Mouse (Mus musculus): ENCODE data around the gene Ccdc87.
"Not testable (repeated sequence)": the region's sequence is repeated elsewhere in the genome, so short reads cannot be mapped to it uniquely, and the experiment has no call there.

The Ccdc87 gene

GRCm38 (mm10) chr19:4839149-4839548, at the start of gene Ccdc87, which contains the start of gene Ccs:
Ccdc87 (plus strand) TSS chr19:4839366.
Ccs (minus strand) TSS chr19:4839332.
- peak; percentile 95 to 97 for DNase-seq (ENCODE audit: low spot score in 2 of 2)

- DNase-seq (ENCODE audit: low spot score in 2 of 2): no peak
Observed at GRCm38 (mm10) chr19:4793281-4793830, 45.8 kb upstream of the Ccdc87 start.

GRCm38 (mm10) chr19:4793831-4794422, 45.2 kb upstream of the Ccdc87 start, which contains the start of gene Rbm4:
Rbm4 (minus strand) TSS chr19:4793901.
- peak; percentile 97 to 99 for DNase-seq (ENCODE audit: low spot score in 2 of 2)

GRCm38 (mm10) chr19:4795929-4796328, 43.2 kb upstream of the Ccdc87 start:
- DNase-seq (ENCODE audit: low spot score in 2 of 2): no peak

GRCm38 (mm10) chr19:4797846-4798245, 41.3 kb upstream of the Ccdc87 start:
- no peak for DNase-seq (ENCODE audit: low spot score in 2 of 2)

DNA sequence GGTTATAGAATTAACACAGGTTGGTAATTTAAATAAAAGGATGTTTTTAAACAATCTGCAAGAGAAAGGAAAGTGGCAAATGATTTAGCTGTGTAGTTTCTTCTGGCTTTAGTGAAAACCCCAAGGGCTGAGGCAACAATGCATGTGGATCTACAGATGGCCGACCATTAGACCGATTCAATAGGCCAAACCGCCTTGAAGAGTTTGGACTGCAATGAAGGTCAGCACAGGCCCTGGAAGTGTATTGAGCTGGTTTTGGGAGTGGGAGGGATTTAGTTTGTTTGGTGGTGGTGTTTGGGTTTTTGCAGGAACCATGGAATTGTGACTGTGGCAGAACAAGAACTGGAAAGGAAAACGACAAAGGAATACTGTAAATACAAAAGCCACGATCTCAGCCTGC, 40.1 kb upstream of the Ccdc87 start:
- DNase-seq (ENCODE audit: low spot score in 2 of 2): no peak

GRCm38 (mm10) chr19:4802691-4803091, 36.5 kb upstream of the Ccdc87 start:
- DNase-seq (ENCODE audit: low spot score in 2 of 2): no peak

GRCm38 (mm10) chr19:4803283-4803682, 35.9 kb upstream of the Ccdc87 start:
- DNase-seq (ENCODE audit: low spot score in 2 of 2): no peak

- DNase-seq (ENCODE audit: low spot score in 2 of 2): no peak
Observed at GRCm38 (mm10) chr19:4810309-4810708, 28.9 kb upstream of the Ccdc87 start.

- DNase-seq (ENCODE audit: low spot score in 2 of 2): no peak
Observed at GRCm38 (mm10) chr19:4810746-4811062, 28.5 kb upstream of the Ccdc87 start.

- DNase-seq (ENCODE audit: low spot score in 2 of 2): peak; percentile 98 to 99
Observed at GRCm38 (mm10) chr19:4811063-4811908, 27.9 kb upstream of the Ccdc87 start, which contains the start of the genes Gm21992 and Rbm14. Gm21992 (minus strand) TSS chr19:4811612. Rbm14 (minus strand) TSS chr19:4811634.

GRCm38 (mm10) chr19:4811909-4812242, 27.3 kb upstream of the Ccdc87 start:
- DNase-seq (ENCODE audit: low spot score in 2 of 2): no peak

GRCm38 (mm10) chr19:4812334-4812949, 26.7 kb upstream of the Ccdc87 start:
- DNase-seq (ENCODE audit: low spot score in 2 of 2): not testable (repeated sequence)

DNA sequence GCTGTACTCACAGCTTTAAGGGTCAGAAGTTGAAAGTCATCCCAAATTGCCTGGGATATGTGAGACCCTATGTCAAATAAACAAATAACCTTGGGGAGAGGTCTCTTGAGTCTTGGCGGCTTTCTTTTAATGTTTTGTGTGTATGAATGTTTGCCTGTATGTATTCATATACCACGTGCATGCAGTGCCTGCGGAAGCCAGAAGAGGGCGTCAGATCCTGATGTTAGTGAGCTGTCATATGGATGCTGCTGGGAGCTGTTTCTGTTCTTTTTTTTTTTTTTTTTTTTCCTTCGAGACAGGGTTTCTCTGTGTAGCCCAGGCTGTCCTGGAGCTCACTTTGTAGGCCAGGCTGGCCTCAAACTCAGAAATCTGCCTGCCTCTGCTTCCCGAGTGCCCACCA, 26.2 kb upstream of the Ccdc87 start:
- no peak for DNase-seq (ENCODE audit: low spot score in 2 of 2)

DNA sequence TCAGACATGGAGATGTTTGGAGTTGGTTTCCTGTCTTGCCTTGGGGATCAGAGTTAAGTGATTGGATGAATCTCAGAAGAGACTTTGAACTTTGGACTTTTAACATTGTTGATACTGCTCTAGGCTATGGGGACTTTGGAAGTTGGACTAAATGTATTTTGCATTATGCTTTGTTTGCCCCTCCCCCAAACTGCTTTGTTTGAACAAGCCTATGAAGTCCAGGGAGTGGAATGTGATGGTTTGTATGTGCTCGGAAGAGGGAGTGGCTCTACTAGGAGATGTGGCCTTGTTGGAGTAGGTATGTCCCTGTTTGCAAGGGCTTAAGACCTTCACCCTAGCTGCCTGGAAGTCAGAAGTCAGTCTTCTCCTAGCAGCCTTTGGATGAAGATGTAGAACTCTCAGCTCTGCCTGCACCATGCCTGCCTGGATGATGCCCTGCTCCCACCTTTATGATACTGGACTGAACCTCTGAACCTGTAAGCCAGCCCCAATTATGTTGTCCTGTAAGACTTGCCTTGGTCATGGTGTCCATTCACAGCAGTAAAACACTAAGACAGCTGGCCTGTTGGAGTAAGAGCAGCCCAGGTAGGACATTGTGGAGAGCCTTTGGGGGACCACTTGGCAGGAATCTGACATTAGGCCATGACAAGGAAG, 21.9 kb upstream of the Ccdc87 start:
- no peak for DNase-seq (ENCODE audit: low spot score in 2 of 2)

DNA sequence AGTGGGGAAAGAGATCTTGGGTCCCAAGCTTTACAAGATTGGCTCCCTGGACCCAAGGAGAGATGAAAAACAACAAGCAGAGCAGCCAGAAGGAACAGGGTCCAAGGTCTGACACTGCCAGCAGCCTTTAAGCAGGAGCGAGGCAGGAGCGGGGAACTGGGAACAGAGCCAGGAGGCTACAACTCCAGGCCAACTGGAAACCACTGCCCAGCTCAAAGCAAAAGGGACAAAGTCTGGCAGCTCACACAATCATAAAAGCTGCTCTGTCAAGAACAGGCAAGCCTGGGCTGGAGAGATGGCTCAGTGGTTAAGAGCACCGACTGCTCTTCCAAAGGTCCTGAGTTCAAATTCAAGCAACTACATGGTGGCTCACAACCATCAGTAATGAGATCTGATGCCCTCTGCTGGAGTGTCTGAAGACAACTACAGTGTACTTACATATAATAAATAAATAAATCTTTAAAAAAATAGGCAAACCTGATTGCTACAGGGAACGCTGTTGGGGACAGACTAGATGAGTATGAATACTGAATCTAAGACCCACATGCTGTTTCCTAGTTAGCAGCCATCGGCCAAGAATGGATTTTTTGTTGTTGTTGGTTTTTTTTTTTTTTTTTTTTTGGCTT, 18.4 kb upstream of the Ccdc87 start:
- DNase-seq (ENCODE audit: low spot score in 2 of 2): peak; percentile 61 to 68

GRCm38 (mm10) chr19:4828444-4829114, 10.6 kb upstream of the Ccdc87 start:
- DNase-seq (ENCODE audit: low spot score in 2 of 2): no peak

- DNase-seq (ENCODE audit: low spot score in 2 of 2): no peak
Observed at GRCm38 (mm10) chr19:4829156-4829555, 10.0 kb upstream of the Ccdc87 start.

GRCm38 (mm10) chr19:4833977-4834376, 5.2 kb upstream of the Ccdc87 start:
- no peak for DNase-seq (ENCODE audit: low spot score in 2 of 2)

DNA sequence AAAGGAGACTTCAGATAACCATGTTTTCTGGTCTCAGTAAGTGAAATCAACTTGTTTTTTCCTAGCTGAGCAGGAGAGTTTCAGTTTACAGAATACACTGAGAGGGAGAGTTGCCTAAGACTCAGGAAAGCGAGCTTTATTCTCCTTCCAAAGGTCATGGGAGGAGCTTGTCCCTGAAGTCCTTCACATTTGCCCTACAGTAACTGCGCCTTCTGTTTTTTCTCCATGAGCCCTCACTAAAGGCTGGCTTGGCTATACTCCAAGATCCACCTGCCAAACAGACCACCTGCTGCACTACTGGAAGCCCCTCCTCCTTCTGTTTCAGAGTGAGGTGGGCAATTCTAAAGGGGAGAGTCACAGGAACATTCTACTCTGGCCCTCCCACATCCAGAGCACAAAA, 3.1 kb upstream of the Ccdc87 start:
- no peak for DNase-seq (ENCODE audit: low spot score in 2 of 2)

DNA sequence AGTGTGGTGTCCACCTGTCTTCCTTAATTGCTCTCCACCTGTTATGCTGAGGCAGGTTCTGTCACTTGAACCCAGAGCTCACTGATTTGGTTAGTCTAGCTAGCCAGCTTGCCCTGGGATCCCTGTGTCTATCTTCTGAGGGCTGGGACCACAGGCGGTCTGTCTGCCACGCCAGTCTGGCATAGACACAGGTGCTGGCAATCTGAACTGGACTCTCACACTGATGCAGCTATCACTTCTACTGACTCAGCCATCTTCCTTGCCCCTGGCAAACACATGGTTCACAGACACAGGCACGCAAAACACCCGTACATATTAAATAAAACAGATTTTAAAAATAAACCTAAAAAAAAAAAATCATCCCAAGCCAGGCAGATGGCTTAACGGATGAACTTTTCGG, 2.1 kb upstream of the Ccdc87 start:
- no peak for DNase-seq (ENCODE audit: low spot score in 2 of 2)
